Mouse (Mus musculus) hindbrain, postnatal 0 days (tissue): ENCODE data around the gene Mfsd9. TPM values are rescaled to one million over a fixed set of nuclear protein-coding genes. Genes with fewer than 3 reads are reported as not detected.

Experiments used
- ATAC-seq: fragments of 200-750 bp; cut with Nextera tagmentation; 2 replicates; pipeline ENCODE4 v1.8.0; 2017; ENCODE audit warnings: mild to moderate bottlenecking, moderate TSS enrichment, moderate library complexity
- DNase-seq: peaks from one replicate; pipeline ENCODE4 v3.0.0-alpha.2; 2015; ENCODE audit warnings: low spot score
- H3K27ac ChIP-seq: fragments of 300-500 bp; sonication (generic); 2 replicates; pipeline ENCODE4 v1.5.1; 2014; ENCODE audit warnings: mild to moderate bottlenecking
- H3K27me3 ChIP-seq: fragments of 300-500 bp; sonication (generic); 2 replicates; pipeline ENCODE4 v1.6.1; 2014; ENCODE audit warnings: low read length, mixed read lengths; ENCODE audit not compliant: insufficient read depth
- H3K36me3 ChIP-seq: fragments of 300-500 bp; sonication (generic); 2 replicates; pipeline ENCODE4 v1.6.1; 2014; ENCODE audit warnings: low read length, mixed read lengths; ENCODE audit not compliant: insufficient read depth
- H3K4me1 ChIP-seq: fragments of 300-500 bp; sonication (generic); 2 replicates; pipeline ENCODE4 v1.6.1; 2014; ENCODE audit warnings: antibody characterized with exemption, low read length, mixed read lengths; ENCODE audit not compliant: insufficient read depth
- H3K4me2 ChIP-seq: fragments of 300-500 bp; sonication (generic); 2 replicates; pipeline ENCODE4 v1.6.1; 2014; ENCODE audit warnings: low read depth, mild to moderate bottlenecking, low read length, moderate library complexity, mixed read lengths
- H3K4me3 ChIP-seq: fragments of 300-500 bp; sonication (generic); 2 replicates; pipeline ENCODE4 v1.5.1; 2014; ENCODE audit warnings: low read length
- H3K9ac ChIP-seq: fragments of 300-500 bp; sonication (generic); replicated peaks from 2 replicates; pipeline ENCODE4 v1.6.1; 2014; ENCODE audit warnings: mild to moderate bottlenecking, low read length, moderate library complexity, mixed read lengths
- H3K9me3 ChIP-seq: fragments of 300-500 bp; sonication (generic); 2 replicates; pipeline ENCODE4 v1.6.1; 2016; ENCODE audit warnings: low read length, mixed read lengths
- CTCF ChIP-seq: IDR thresholded peaks from 2 replicates; pipeline ENCODE4 v1.5.1; 2016; ENCODE audit warnings: antibody characterized with exemption, control low read depth, low read depth
- WGBS: fragments of 180-500 bp; shearing (Covaris S2); extraction: QIAGEN DNeasy Blood & Tissue Kit; methylation state at CpG from one replicate; pipeline ENCODE4 v1.1.7; 2014; 5-methylcytosine and 5-hydroxymethylcytosine counted together
- polyA plus RNA-seq: library from polyadenylated mRNA; unstranded; fragments of >200 nt; fragmentation: Nextera tagmentation; extraction: Ambion mirVana; gene quantifications from 2 replicates; pipeline ENCODE4 v1.2.1, GENCODE M21; 2015
- total RNA-seq: library from RNA; depleted of rRNA; stranded (reverse); fragments of >200 nt; gene quantifications from 2 replicates; pipeline ENCODE4 v1.2.3, GENCODE M21; 2014

The Mfsd9 gene
- total and polyA plus RNA-seq, 2 experiments from 2014 or later: 4.9 to 12.9 TPM

DNA sequence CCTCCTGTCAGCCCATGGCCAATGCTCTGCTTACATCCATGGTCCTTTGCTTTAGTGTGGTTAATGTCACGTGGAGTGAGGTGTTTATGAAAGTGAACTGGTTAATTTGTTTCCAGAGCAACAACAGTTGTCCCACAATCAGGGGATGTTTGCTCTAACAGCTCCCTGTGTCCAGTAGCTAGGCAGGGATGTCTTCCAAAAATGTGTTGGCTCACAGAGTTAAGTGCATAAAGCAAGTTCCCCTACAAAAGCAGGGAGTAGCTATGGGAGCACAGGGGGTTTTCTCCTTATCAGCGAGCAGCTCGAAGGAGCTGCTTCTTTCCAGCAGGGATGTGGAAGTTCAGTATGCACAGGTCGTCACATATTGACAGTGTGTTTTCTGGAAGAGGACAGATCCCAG, 34.0 kb upstream of the Mfsd9 start:
- Histone ChIP-seq H3K27ac (no peak overlapping the region), H3K4me3 (no peak overlapping the region), H3K4me1 (no peaks in the 10 kb centered on the region; the same call in 1 of the 2 replicates), H3K9me3 (no peaks in the 10 kb centered on the region), H3K9ac (no peak overlapping the region), H3K4me2 (no peak overlapping the region), H3K36me3 (no peaks in the 10 kb centered on the region), H3K27me3 (no peaks in the 10 kb centered on the region)
- TF ChIP-seq CTCF: no peak
- 35% methylated on average over 4 of the region's 4 CpGs for WGBS
- DNase-seq (peak; percentile 46), ATAC-seq (peak; percentile 59; the same call in 1 of the 2 replicates)

GRCm38 (mm10) chr1:40815071-40815845, 24.8 kb upstream of the Mfsd9 start:
- TF ChIP-seq CTCF: no peak
- no peak for DNase-seq
- no peak overlapping the region for H3K4me2 ChIP-seq

GRCm38 (mm10) chr1:40808643-40809042, 18.2 kb upstream of the Mfsd9 start:
- Histone ChIP-seq H3K27me3 (no peaks in the 10 kb centered on the region), H3K36me3 (no peaks in the 10 kb centered on the region), H3K4me1 (no peaks in the 10 kb centered on the region), H3K4me2 (no peak overlapping the region), H3K9ac (no peak overlapping the region), H3K9me3 (no peaks in the 10 kb centered on the region), H3K4me3 (no peak overlapping the region), H3K27ac (no peak overlapping the region)
- DNase-seq (no peak), ATAC-seq (no peak)
- 90% methylated on average over 3 of the region's 3 CpGs for whole genome bisulfite sequencing
- no peak for TF ChIP-seq CTCF

More at GRCm38 (mm10) chr1:40815071-40815845, 24.8 kb upstream of the Mfsd9 start:
- H3K27ac ChIP-seq: no peak overlapping the region
- H3K9me3 ChIP-seq: no peaks in the 10 kb centered on the region
- no peak overlapping the region for H3K4me3 ChIP-seq
- no peak for ATAC-seq
- H3K4me1 ChIP-seq: no peaks in the 10 kb centered on the region
- no peaks in the 10 kb centered on the region for H3K36me3 ChIP-seq
- WGBS: 68% methylated on average over 16 of the region's 16 CpGs
- H3K9ac ChIP-seq: no peak overlapping the region
- no peaks in the 10 kb centered on the region for H3K27me3 ChIP-seq

- H3K36me3 ChIP-seq: no peaks in the 10 kb centered on the region
- H3K9ac ChIP-seq: no peak overlapping the region
- no peak overlapping the region for H3K4me3 ChIP-seq
- no peak overlapping the region for H3K4me2 ChIP-seq
- DNase-seq (no peak), ATAC-seq (no peak)
- WGBS: 88% methylated on average over 11 of the region's 11 CpGs
- H3K9me3 ChIP-seq: no peaks in the 10 kb centered on the region
- no peak for TF ChIP-seq CTCF
- no peak overlapping the region for H3K27ac ChIP-seq
- H3K27me3 ChIP-seq: no peaks in the 10 kb centered on the region
- H3K4me1 ChIP-seq: no peaks in the 10 kb centered on the region
Observed at GRCm38 (mm10) chr1:40805891-40806290, 15.4 kb upstream of the Mfsd9 start.

DNA sequence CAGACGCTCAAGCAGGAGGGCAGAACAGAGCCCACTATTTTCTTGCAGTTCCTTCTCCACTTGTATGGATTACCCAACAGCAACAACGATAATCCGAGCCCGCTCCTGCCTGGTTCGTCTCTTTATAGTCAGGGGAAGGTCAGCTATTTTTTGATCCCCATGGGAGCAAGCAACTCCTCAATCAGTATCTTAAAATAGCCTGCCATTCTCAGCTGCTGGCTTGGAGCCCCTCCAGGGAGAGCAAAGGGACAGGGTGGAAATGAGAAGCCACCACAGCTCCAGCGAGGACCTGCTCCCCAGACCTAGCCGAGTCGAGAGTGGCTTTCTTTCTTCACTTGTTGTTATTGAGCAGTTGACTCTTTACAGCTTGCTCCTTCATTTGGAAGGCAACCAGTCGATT, 14.9 kb upstream of the Mfsd9 start, which contains the start of gene Tmem182:
Gene Tmem182 (plus strand): TSS at position 251 of the 400 bp plus-strand sequence.
- WGBS: 63% methylated on average over 9 of the region's 9 CpGs
- no peak for TF ChIP-seq CTCF
- H3K36me3 ChIP-seq: no peaks in the 10 kb centered on the region

GRCm38 (mm10) chr1:40804118-40804517, 13.6 kb upstream of the Mfsd9 start:
- DNase-seq (no peak), ATAC-seq (no peak)
- H3K9ac ChIP-seq: no peak overlapping the region
- 85% methylated on average over 12 of the region's 12 CpGs for WGBS
- no peak for TF ChIP-seq CTCF
- H3K27ac ChIP-seq: no peak overlapping the region
- H3K27me3 ChIP-seq: no peaks in the 10 kb centered on the region
- H3K36me3 ChIP-seq: no peaks in the 10 kb centered on the region
- H3K9me3 ChIP-seq: no peaks in the 10 kb centered on the region
- H3K4me1 ChIP-seq: no peaks in the 10 kb centered on the region
- no peak overlapping the region for H3K4me3 ChIP-seq
- H3K4me2 ChIP-seq: no peak overlapping the region

More for the DNA sequence above, 14.9 kb upstream of the Mfsd9 start, which contains the start of gene Tmem182:
- no peak within 1 kb of the TSS for H3K4me3 ChIP-seq
- no peak within 1 kb of the TSS for H3K27ac ChIP-seq
- no peak for DNase-seq
- no peaks in the 10 kb centered on the region for H3K9me3 ChIP-seq
- H3K4me1 ChIP-seq: no peaks in the 10 kb centered on the region
- H3K9ac ChIP-seq: no peak within 1 kb of the TSS
- no peaks in the 10 kb centered on the region for H3K27me3 ChIP-seq
- ATAC-seq: no peak
- no peak within 1 kb of the TSS for H3K4me2 ChIP-seq

GRCm38 (mm10) chr1:40802759-40803158, 12.3 kb upstream of the Mfsd9 start:
- Histone ChIP-seq H3K9me3 (no peaks in the 10 kb centered on the region), H3K9ac (no peak overlapping the region), H3K27me3 (no peaks in the 10 kb centered on the region), H3K4me2 (no peak overlapping the region), H3K4me1 (no peaks in the 10 kb centered on the region), H3K4me3 (no peak overlapping the region), H3K27ac (no peak overlapping the region), H3K36me3 (no peaks in the 10 kb centered on the region)
- DNase-seq (peak; percentile 78), ATAC-seq (0 out of 2 replicates have a peak, but pooled peaks have one; percentile 49)
- TF ChIP-seq CTCF: peak; percentile 89
- WGBS: 24% methylated on average over 3 of the region's 3 CpGs
